In genomic region chr5:98281993-98282392, GRCm38 (mm10) we compare ENCODE assay signal across 29 mouse cellular contexts. TPM values are rescaled to one million over a fixed set of nuclear protein-coding genes. Genes with fewer than 3 reads are reported as not detected.
DNase-seq lines count a peak whose midpoint lies in the region; ATAC-seq and TF ChIP-seq lines count a peak whose summit lies in the region.
"Had no signal": no experiment of that assay in that cellular context is flagged by ENCODE, and none has a peak within 500 bp of the region (broad histone marks: within the 10 kb centered on the region; RNA-seq: fewer than 3 reads in every experiment).

No protein-coding gene starts in this region.

- no peaks in the 10 kb centered on the region for H3K27me3 ChIP-seq in forebrain, embryonic 13.5 days
- no peaks in the 10 kb centered on the region for H3K27me3 ChIP-seq in forebrain, postnatal 0 days (ENCODE audit: insufficient read depth, low read length)
- H3K27me3 ChIP-seq in midbrain, embryonic 13.5 days, result no peaks in the 10 kb centered on the region
- H3K27me3 ChIP-seq in midbrain, embryonic 10.5 days (ENCODE audit: low read depth, poor library complexity, severe bottlenecking), result peaks cover 15% of the 10 kb centered on the region
- H3K27me3 ChIP-seq in hindbrain, embryonic 16.5 days (replicated peaks; ENCODE audit: control insufficient read depth, insufficient read depth, low read length), result no peaks in the 10 kb centered on the region
- H3K27me3 ChIP-seq in neural tube, embryonic 12.5 days (replicated peaks), result no peaks in the 10 kb centered on the region
- H3K27me3 ChIP-seq: embryonic facial prominence, embryonic 15.5 days; liver, embryonic 13.5 days had no signal

- intact Hi-C loops in left cerebral cortex, postnatal 4 days (cut with DNase I), result no loop called here

- H3K4me3 ChIP-seq in forebrain, embryonic 13.5 days, result no peak overlapping the region
- no peak overlapping the region for H3K4me3 ChIP-seq in forebrain, postnatal 0 days (ENCODE audit: low read depth, low read length)
- no peak overlapping the region for H3K4me3 ChIP-seq in midbrain, embryonic 13.5 days (replicated peaks)
- H3K4me3 ChIP-seq in midbrain, embryonic 10.5 days, result no peak overlapping the region
- H3K4me3 ChIP-seq in hindbrain, embryonic 16.5 days (ENCODE audit: low read length), result no peak overlapping the region
- H3K4me3 ChIP-seq in neural tube, embryonic 12.5 days, result no peak overlapping the region
- H3K4me3 ChIP-seq: embryonic facial prominence, embryonic 15.5 days; forebrain, embryonic 10.5 days; gastrocnemius, adult 2 months; heart, embryonic 12.5 days; liver, embryonic 13.5 days; midbrain, embryonic 12.5 days had no signal

- no peak overlapping the region for H3K27ac ChIP-seq in forebrain, embryonic 13.5 days
- no peak overlapping the region for H3K27ac ChIP-seq in forebrain, postnatal 0 days (ENCODE audit: low read depth, low read length)
- H3K27ac ChIP-seq in midbrain, embryonic 13.5 days, result no peak overlapping the region
- H3K27ac ChIP-seq in midbrain, embryonic 10.5 days (replicated peaks), result no peak overlapping the region
- no peak overlapping the region for H3K27ac ChIP-seq in hindbrain, embryonic 16.5 days (ENCODE audit: low read depth, low read length)
- no peak overlapping the region for H3K27ac ChIP-seq in neural tube, embryonic 12.5 days
- H3K27ac ChIP-seq: embryonic facial prominence, embryonic 15.5 days; forebrain, embryonic 10.5 days; gastrocnemius, adult 2 months; liver, embryonic 13.5 days; midbrain, embryonic 12.5 days had no signal

- H3K9ac ChIP-seq in forebrain, embryonic 13.5 days, result no peak overlapping the region
- no peak overlapping the region for H3K9ac ChIP-seq in forebrain, postnatal 0 days
- no peak overlapping the region for H3K9ac ChIP-seq in midbrain, embryonic 13.5 days (replicated peaks)
- H3K9ac ChIP-seq in hindbrain, embryonic 16.5 days (ENCODE audit: low read depth, low read length), result no peak overlapping the region
- H3K9ac ChIP-seq in neural tube, embryonic 12.5 days, result no peak overlapping the region
- H3K9ac ChIP-seq: embryonic facial prominence, embryonic 15.5 days; heart, embryonic 12.5 days; liver, embryonic 13.5 days; lung, embryonic 14.5 days; midbrain, embryonic 12.5 days had no signal

- DNase-seq in forebrain, postnatal 0 days, result no peak
- DNase-seq in midbrain, embryonic 10.5 days (ENCODE audit: low spot score), result no peak
- no peak for DNase-seq in left cerebral cortex, postnatal 4 days
- DNase-seq: adrenal gland, adult 8-10 months; cerebellum, adult 11-12 months; cerebellum, postnatal 14 days; gastrocnemius, adult 2 months; heart, postnatal 14 days; kidney, adult 8-10 months; kidney, postnatal 14 days; liver, embryonic 13.5 days; lung, embryonic 14.5 days; lung, postnatal 36 days; right cerebral cortex, postnatal 4 days; thymus, adult 2 months had no signal

- H3K4me1 ChIP-seq in forebrain, embryonic 13.5 days, result 0 out of 2 replicates have a peak, but pooled peaks cover 7% of the 10 kb centered on the region
- no peaks in the 10 kb centered on the region for H3K4me1 ChIP-seq in forebrain, postnatal 0 days (ENCODE audit: insufficient read depth)
- peaks cover 22% of the 10 kb centered on the region for H3K4me1 ChIP-seq in midbrain, embryonic 13.5 days (replicated peaks)
- peaks cover 13% of the 10 kb centered on the region for H3K4me1 ChIP-seq in midbrain, embryonic 10.5 days
- no peaks in the 10 kb centered on the region for H3K4me1 ChIP-seq in hindbrain, embryonic 16.5 days (ENCODE audit: control insufficient read depth, insufficient read depth, low read depth, low read length)
- H3K4me1 ChIP-seq in neural tube, embryonic 12.5 days, result peaks cover 7% of the 10 kb centered on the region; the same call in 1 of the 2 replicates
- H3K4me1 ChIP-seq: liver, embryonic 13.5 days had no signal

- ATAC-seq in forebrain, embryonic 13.5 days, result no peak
- no peak for ATAC-seq in forebrain, postnatal 0 days
- ATAC-seq in midbrain, embryonic 13.5 days, result peak; percentile 60; the same call in 1 of the 2 replicates
- ATAC-seq in hindbrain, embryonic 16.5 days, result no peak
- peak; percentile 56; the same call in 1 of the 2 replicates for ATAC-seq in neural tube, embryonic 12.5 days (ENCODE audit: low FRiP score, low read depth)
- no peak for ATAC-seq in granulocyte monocyte progenitor cell, adult 5-6 weeks (replicated peaks; ENCODE audit: poor library complexity, severe bottlenecking)
- ATAC-seq: CD4-positive, CD25-positive, alpha-beta regulatory T cell, adult 4 months; Patski had no signal

- TF ChIP-seq CTCF in forebrain, postnatal 0 days (IDR thresholded peaks at IDR 0.05; ENCODE audit: low read depth), result no peak

- H3K36me3 ChIP-seq in forebrain, embryonic 13.5 days (ENCODE audit: poor library complexity, severe bottlenecking), result no peaks in the 10 kb centered on the region
- H3K36me3 ChIP-seq in forebrain, postnatal 0 days (ENCODE audit: insufficient read depth), result no peaks in the 10 kb centered on the region
- no peaks in the 10 kb centered on the region for H3K36me3 ChIP-seq in midbrain, embryonic 13.5 days
- no peaks in the 10 kb centered on the region for H3K36me3 ChIP-seq in midbrain, embryonic 10.5 days
- H3K36me3 ChIP-seq in hindbrain, embryonic 16.5 days (ENCODE audit: control insufficient read depth, insufficient read depth, low read length), result no peaks in the 10 kb centered on the region
- no peaks in the 10 kb centered on the region for H3K36me3 ChIP-seq in neural tube, embryonic 12.5 days
- H3K36me3 ChIP-seq: embryonic facial prominence, embryonic 15.5 days; forebrain, embryonic 10.5 days; heart, embryonic 12.5 days; liver, embryonic 13.5 days; midbrain, embryonic 12.5 days had no signal

- 33% methylated on average over 9 of the region's 9 CpGs for WGBS in forebrain, embryonic 13.5 days
- 32% methylated on average over 9 of the region's 9 CpGs for WGBS in forebrain, postnatal 0 days
- 30% methylated on average over 9 of the region's 9 CpGs for WGBS in midbrain, embryonic 13.5 days
- WGBS in midbrain, embryonic 10.5 days, result 65% methylated on average over 9 of the region's 9 CpGs
- WGBS in hindbrain, embryonic 16.5 days, result 35% methylated on average over 9 of the region's 9 CpGs
- WGBS in neural tube, embryonic 12.5 days, result 30% methylated on average over 9 of the region's 9 CpGs

- H3K4me2 ChIP-seq in forebrain, embryonic 13.5 days, result peak overlapping the region; percentile 9; the same call in 1 of the 2 replicates
- no peak overlapping the region for H3K4me2 ChIP-seq in forebrain, postnatal 0 days (ENCODE audit: low read depth)
- H3K4me2 ChIP-seq in midbrain, embryonic 13.5 days (replicated peaks), result 0 out of 2 replicates have a peak overlapping the region, but pooled peaks have one; percentile 0
- peak overlapping the region; percentile 1 for H3K4me2 ChIP-seq in hindbrain, embryonic 16.5 days (ENCODE audit: low read length)
- peak overlapping the region; percentile 6; the same call in 1 of the 2 replicates for H3K4me2 ChIP-seq in neural tube, embryonic 12.5 days (replicated peaks)
- H3K4me2 ChIP-seq: embryonic facial prominence, embryonic 15.5 days; heart, embryonic 12.5 days; liver, embryonic 13.5 days; lung, embryonic 14.5 days; midbrain, embryonic 12.5 days had no signal

- H3K9me3 ChIP-seq in forebrain, embryonic 13.5 days (replicated peaks), result no peaks in the 10 kb centered on the region
- H3K9me3 ChIP-seq in forebrain, postnatal 0 days (ENCODE audit: low read length), result no peaks in the 10 kb centered on the region
- no peaks in the 10 kb centered on the region for H3K9me3 ChIP-seq in midbrain, embryonic 13.5 days
- H3K9me3 ChIP-seq in midbrain, embryonic 10.5 days (replicated peaks), result no peaks in the 10 kb centered on the region
- no peaks in the 10 kb centered on the region for H3K9me3 ChIP-seq in hindbrain, embryonic 16.5 days (ENCODE audit: control insufficient read depth, low read length)
- H3K9me3 ChIP-seq in neural tube, embryonic 12.5 days, result no peaks in the 10 kb centered on the region
- H3K9me3 ChIP-seq: embryonic facial prominence, embryonic 15.5 days; forebrain, embryonic 10.5 days; heart, embryonic 12.5 days; liver, embryonic 13.5 days had no signal

RNA-seq across cellular contexts. Expression of gene Fgf5, which starts 28.0 kb away (rescaled TPM):
- polyA plus RNA-seq in forebrain, embryonic 13.5 days (2015; fragmentation: Nextera tagmentation; extraction: Ambion mirVana), result 0.57 and 0.74 TPM in 2 replicates
- 0.48 and 2.4 TPM in 2 replicates for total RNA-seq in forebrain, postnatal 0 days (2014; rRNA removed)
- polyA plus RNA-seq in forebrain, postnatal 0 days (2015; fragmentation: Nextera tagmentation; extraction: Ambion mirVana), result 0.39 and 0.94 TPM in 2 replicates
- polyA plus RNA-seq in midbrain, embryonic 13.5 days (2015; fragmentation: Nextera tagmentation; extraction: Ambion mirVana), result 0.99 and 1.3 TPM in 2 replicates
- 0.07 and 0.10 TPM in 2 replicates for polyA plus RNA-seq in midbrain, embryonic 10.5 days (2016; fragmentation: Nextera tagmentation; extraction: Ambion mirVana)
- polyA plus RNA-seq in hindbrain, embryonic 16.5 days (2015; fragmentation: Nextera tagmentation; extraction: Ambion mirVana), result 2.2 and 2.9 TPM in 2 replicates
- polyA plus RNA-seq in neural tube, embryonic 12.5 days (2016; fragmentation: Nextera tagmentation; extraction: Ambion mirVana), result 1.5 and 1.7 TPM in 2 replicates
- total RNA-seq in granulocyte monocyte progenitor cell, adult 5-6 weeks (2014; fragmentation: Nextera tagmentation), result not detected in 2 replicates
- not detected in 2 replicates for total RNA-seq in granulocyte monocyte progenitor cell, adult 5-6 weeks (2017)
- 1 to 10 TPM; 1.3 to 1.5 TPM for total RNA-seq in left cerebral cortex, postnatal 4 days (2021)
- total RNA-seq: heart, postnatal 14 days had no signal
- polyA plus RNA-seq: CD4-positive, CD25-positive, alpha-beta regulatory T cell, adult 4 months; forebrain, embryonic 10.5 days; thymus, adult 2 months; urinary bladder, adult 2 months had no signal

RNA-seq across cellular contexts. Expression of gene Cfap299, which starts 47.1 kb away (rescaled TPM):
- 1.1 and 1.7 TPM in 2 replicates for polyA plus RNA-seq in forebrain, embryonic 13.5 days (2015; fragmentation: Nextera tagmentation; extraction: Ambion mirVana)
- 0.69 and 0.81 TPM in 2 replicates for total RNA-seq in forebrain, postnatal 0 days (2014; rRNA removed)
- 3.4 and 5.3 TPM in 2 replicates for polyA plus RNA-seq in forebrain, postnatal 0 days (2015; fragmentation: Nextera tagmentation; extraction: Ambion mirVana)
- polyA plus RNA-seq in midbrain, embryonic 13.5 days (2015; fragmentation: Nextera tagmentation; extraction: Ambion mirVana), result 0.55 and 0.73 TPM in 2 replicates
- 0.37 and 0.71 TPM in 2 replicates for polyA plus RNA-seq in midbrain, embryonic 10.5 days (2016; fragmentation: Nextera tagmentation; extraction: Ambion mirVana)
- 1.6 and 2.1 TPM in 2 replicates for polyA plus RNA-seq in hindbrain, embryonic 16.5 days (2015; fragmentation: Nextera tagmentation; extraction: Ambion mirVana)
- polyA plus RNA-seq in neural tube, embryonic 12.5 days (2016; fragmentation: Nextera tagmentation; extraction: Ambion mirVana), result 0.53 and 0.59 TPM in 2 replicates
- total RNA-seq in granulocyte monocyte progenitor cell, adult 5-6 weeks (2014; fragmentation: Nextera tagmentation), result not detected in 2 replicates
- not detected in 2 replicates for total RNA-seq in granulocyte monocyte progenitor cell, adult 5-6 weeks (2017)
- total RNA-seq in left cerebral cortex, postnatal 4 days (2021), result 1 to 10 TPM in 1 of 2 experiments, under 1 TPM in 1; 0.70 to 1.5 TPM
- total RNA-seq: adrenal gland, adult 8-10 months; ES-E14; gastrocnemius, adult 2 months; heart, postnatal 14 days had no signal
- polyA plus RNA-seq: CD4-positive, CD25-positive, alpha-beta regulatory T cell, adult 4 months; heart, embryonic 12.5 days; intestine, embryonic 14.5 days; thymus, adult 2 months had no signal

Comparison
In these comparisons a context has a peak if more than half of its experiments do, and no peak if none do; other contexts are left out.
1. ATAC-seq: peak in midbrain, embryonic 13.5 days (single experiment) and neural tube, embryonic 12.5 days (single experiment); none in forebrain, embryonic 13.5 days (single experiment), forebrain, postnatal 0 days (single experiment), hindbrain, embryonic 16.5 days (single experiment) and granulocyte monocyte progenitor cell, adult 5-6 weeks (single experiment).